Mouse (Mus musculus) embryonic facial prominence, embryonic 15.5 days (tissue): ENCODE results near the gene Grhl1. TPM values are rescaled to one million over a fixed set of nuclear protein-coding genes. Genes with fewer than 3 reads are reported as not detected.
"Not testable (repeated sequence)": the region's sequence is repeated elsewhere in the genome, so short reads cannot be mapped to it uniquely, and the experiment has no call there.

ENCODE experiments used
- ATAC-seq: fragments of 200-750 bp; cut with Nextera tagmentation; 2 replicates; pipeline ENCODE4 v1.8.0; 2017; ENCODE audit warnings: low read depth, moderate TSS enrichment; ENCODE audit not compliant: insufficient number of reproducible peaks, low FRiP score, low TSS enrichment
- H3K27ac ChIP-seq: fragments of 300-500 bp; sonication (generic); replicated peaks from 2 replicates; pipeline ENCODE4 v1.5.1; 2015; ENCODE audit warnings: mild to moderate bottlenecking, inconsistent platforms
- H3K27me3 ChIP-seq: fragments of 300-500 bp; sonication (generic); 2 replicates; pipeline ENCODE4 v1.6.1; 2015; ENCODE audit warnings: inconsistent platforms
- H3K36me3 ChIP-seq: fragments of 300-500 bp; sonication (generic); 2 replicates; pipeline ENCODE4 v1.6.1; 2015; ENCODE audit warnings: mild to moderate bottlenecking, inconsistent platforms
- H3K4me1 ChIP-seq: fragments of 300-500 bp; sonication (generic); 2 replicates; pipeline ENCODE4 v1.6.1; 2015; ENCODE audit warnings: inconsistent platforms
- H3K4me2 ChIP-seq: fragments of 300-500 bp; sonication (generic); replicated peaks from 2 replicates; pipeline ENCODE4 v1.6.1; 2015; ENCODE audit warnings: mild to moderate bottlenecking, inconsistent platforms
- H3K4me3 ChIP-seq: fragments of 300-500 bp; sonication (generic); replicated peaks from 2 replicates; pipeline ENCODE4 v1.5.1; 2015; ENCODE audit warnings: mild to moderate bottlenecking, inconsistent platforms
- H3K9ac ChIP-seq: fragments of 300-500 bp; sonication (generic); 2 replicates; pipeline ENCODE4 v1.6.1; 2015; ENCODE audit warnings: inconsistent platforms
- H3K9me3 ChIP-seq: fragments of 300-500 bp; sonication (generic); replicated peaks from 2 replicates; pipeline ENCODE4 v1.6.1; 2016; ENCODE audit warnings: inconsistent platforms
- WGBS: fragments of 180-500 bp; shearing (Covaris S2); methylation state at CpG from one replicate; pipeline ENCODE4 v1.1.7; 2015; 5-methylcytosine and 5-hydroxymethylcytosine counted together
- polyA plus RNA-seq: library from polyadenylated mRNA; unstranded; fragments of >200 nt; fragmentation: Nextera tagmentation; extraction: Ambion mirVana; gene quantifications from 2 replicates; pipeline ENCODE4 v1.2.1, GENCODE M21; 2015

Gene Grhl1
- polyA plus RNA-seq, 1 experiment from 2014 or later, result 37.8 TPM

- H3K36me3 ChIP-seq, result no peaks in the 10 kb centered on the region
- no peak for ATAC-seq
- no peaks in the 10 kb centered on the region for H3K4me1 ChIP-seq
- no peak overlapping the region for H3K4me2 ChIP-seq
- no peaks in the 10 kb centered on the region for H3K9me3 ChIP-seq
- no peaks in the 10 kb centered on the region for H3K27me3 ChIP-seq
- H3K9ac ChIP-seq, result no peak overlapping the region
- H3K27ac ChIP-seq, result no peak overlapping the region
- WGBS, result 90% methylated on average over 4 of the region's 4 CpGs
- no peak overlapping the region for H3K4me3 ChIP-seq
Measured at GRCm38 (mm10) chr12:24619436-24619835, 47.4 kb downstream of the Grhl1 start.

DNA sequence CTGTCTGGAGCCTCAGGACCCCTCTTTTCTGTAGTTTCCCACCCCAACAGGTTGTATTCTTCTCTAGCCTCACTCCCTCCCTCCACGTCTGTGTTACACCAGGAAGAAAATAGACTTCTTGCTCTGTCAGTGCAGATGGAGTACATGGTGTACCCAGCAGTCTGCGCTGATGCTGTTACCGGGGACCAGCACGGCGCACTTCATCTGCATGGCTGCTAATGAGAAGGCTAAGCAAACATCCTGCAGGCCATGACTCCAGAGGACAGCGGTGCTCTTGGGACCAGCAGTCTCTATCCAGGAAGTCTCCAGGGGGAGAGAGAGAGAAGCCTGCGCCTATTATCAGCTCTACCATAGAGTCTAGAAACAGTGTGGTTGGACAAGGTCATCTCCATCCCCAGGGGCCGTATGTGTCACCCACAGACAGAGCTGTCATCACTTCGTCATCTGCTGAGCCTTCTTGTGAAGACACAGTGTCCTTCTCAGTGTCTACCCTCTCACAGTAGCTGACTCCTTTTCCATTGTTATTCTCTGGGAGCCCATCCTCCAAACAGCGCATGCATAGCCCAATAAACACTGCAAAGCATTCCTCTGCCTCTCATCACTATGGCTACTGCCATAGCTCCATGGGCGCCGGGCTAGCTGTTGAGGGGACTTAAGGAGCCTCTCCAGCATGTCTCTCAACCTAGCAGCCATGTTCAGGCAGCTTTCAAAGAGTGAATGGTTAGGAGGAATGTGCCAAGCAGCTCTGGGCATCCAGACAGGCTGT lies 51.6 kb downstream of the Grhl1 start:
- ATAC-seq, result no peak
- Histone ChIP-seq H3K4me3 (no peak overlapping the region), H3K9ac (no peak overlapping the region), H3K9me3 (no peaks in the 10 kb centered on the region), H3K4me2 (no peak overlapping the region), H3K36me3 (no peaks in the 10 kb centered on the region), H3K4me1 (no peaks in the 10 kb centered on the region), H3K27me3 (no peaks in the 10 kb centered on the region), H3K27ac (no peak overlapping the region)
- WGBS, result 79% methylated on average over 12 of the region's 12 CpGs

- H3K9ac ChIP-seq, result no peak overlapping the region
- ATAC-seq, result no peak
- no peaks in the 10 kb centered on the region for H3K9me3 ChIP-seq
- no peaks in the 10 kb centered on the region for H3K36me3 ChIP-seq
- H3K4me3 ChIP-seq, result no peak overlapping the region
- H3K4me1 ChIP-seq, result no peaks in the 10 kb centered on the region
- H3K4me2 ChIP-seq, result no peak overlapping the region
- H3K27ac ChIP-seq, result no peak overlapping the region
- no peaks in the 10 kb centered on the region for H3K27me3 ChIP-seq
- 82% methylated on average over 5 of the region's 5 CpGs for WGBS
Measured at GRCm38 (mm10) chr12:24626401-24626800, 54.3 kb downstream of the Grhl1 start.

DNA sequence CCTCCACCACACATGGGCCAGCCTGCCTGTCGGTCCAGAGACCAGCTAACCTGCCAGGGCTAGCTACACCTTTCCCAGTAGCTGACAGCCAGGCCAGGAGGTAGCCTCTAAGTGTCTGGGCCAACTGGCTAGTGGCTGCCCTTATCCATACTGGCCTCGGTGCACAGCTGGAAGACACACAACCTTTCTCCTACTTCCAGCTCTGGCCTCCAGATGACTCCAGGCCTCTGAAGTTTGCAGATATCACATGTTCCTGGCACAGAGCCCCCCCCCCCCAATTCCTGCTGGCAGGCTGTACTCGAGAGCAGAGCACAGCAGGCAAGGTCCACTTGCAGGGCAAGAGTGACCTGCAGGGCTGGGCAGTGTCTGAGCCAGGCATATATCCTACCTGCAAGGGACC lies 55.1 kb downstream of the Grhl1 start:
- no peaks in the 10 kb centered on the region for H3K27me3 ChIP-seq
- no peaks in the 10 kb centered on the region for H3K9me3 ChIP-seq
- H3K4me3 ChIP-seq, result no peak overlapping the region
- no peaks in the 10 kb centered on the region for H3K36me3 ChIP-seq
- H3K4me1 ChIP-seq, result no peaks in the 10 kb centered on the region
- no peak overlapping the region for H3K9ac ChIP-seq
- H3K27ac ChIP-seq, result no peak overlapping the region
- no peak; the same call in 1 of the 2 replicates for ATAC-seq
- WGBS, result 51% methylated on average over 3 of the region's 3 CpGs
- no peak overlapping the region for H3K4me2 ChIP-seq

DNA sequence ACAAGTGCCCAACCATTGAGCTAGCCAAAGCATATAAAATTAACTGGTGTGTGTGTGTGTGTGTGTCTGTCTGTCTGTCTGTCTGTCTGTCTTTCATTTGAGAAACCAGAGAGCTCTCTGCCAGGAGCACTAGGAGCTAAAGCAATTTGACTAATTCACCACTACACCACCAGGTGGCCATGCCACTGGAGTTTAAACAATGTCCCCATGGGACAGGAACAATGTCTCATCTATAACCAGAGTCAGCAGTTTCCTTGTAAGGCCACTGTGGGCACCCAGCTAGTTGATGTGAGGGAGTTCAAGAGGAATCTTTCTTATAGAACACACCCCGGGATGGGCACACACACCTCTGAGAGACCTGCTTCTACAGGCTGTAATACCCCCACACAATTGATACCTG lies 58.1 kb downstream of the Grhl1 start:
- Histone ChIP-seq H3K9me3 (no peaks in the 10 kb centered on the region), H3K27me3 (no peaks in the 10 kb centered on the region), H3K27ac (no peak overlapping the region), H3K4me3 (no peak overlapping the region), H3K9ac (no peak overlapping the region), H3K4me2 (no peak overlapping the region), H3K36me3 (no peaks in the 10 kb centered on the region), H3K4me1 (0 out of 2 replicates have a peak, but pooled peaks cover 4% of the 10 kb centered on the region)
- 73% methylated on average over 1 of the region's 1 CpGs for WGBS
- ATAC-seq, result no peak

DNA sequence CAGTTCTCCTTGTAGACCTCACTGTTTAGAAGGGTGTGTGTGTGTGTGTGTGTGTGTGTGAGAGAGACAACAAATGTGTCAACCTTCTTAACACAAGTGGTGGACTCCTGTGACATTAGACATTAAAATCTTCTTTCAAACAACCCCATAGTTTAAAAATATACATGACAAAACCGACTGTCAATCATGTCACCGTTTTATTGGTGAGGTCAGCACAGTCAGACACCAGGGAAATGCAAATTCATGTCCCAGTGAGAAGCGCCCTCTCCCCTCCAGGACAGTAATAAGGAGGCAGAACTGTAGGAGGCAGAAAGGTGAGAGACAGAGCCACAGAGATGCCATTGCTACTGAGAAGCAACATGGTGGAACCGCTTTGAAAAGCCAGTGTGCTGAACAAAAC lies 60.3 kb downstream of the Grhl1 start:
- Histone ChIP-seq H3K36me3 (no peaks in the 10 kb centered on the region), H3K4me1 (0 out of 2 replicates have a peak, but pooled peaks cover 4% of the 10 kb centered on the region), H3K9ac (no peak overlapping the region), H3K27ac (no peak overlapping the region), H3K4me3 (no peak overlapping the region), H3K4me2 (no peak overlapping the region), H3K27me3 (no peaks in the 10 kb centered on the region), H3K9me3 (no peaks in the 10 kb centered on the region)
- WGBS, result 70% methylated on average over 4 of the region's 4 CpGs
- ATAC-seq, result no peak

GRCm38 (mm10) chr12:24633753-24634191 lies 61.7 kb downstream of the Grhl1 start:
- H3K9ac ChIP-seq, result no peak overlapping the region
- no peak; the same call in 1 of the 2 replicates for ATAC-seq
- H3K9me3 ChIP-seq, result no peaks in the 10 kb centered on the region
- no peaks in the 10 kb centered on the region for H3K27me3 ChIP-seq
- 0 out of 2 replicates have a peak, but pooled peaks cover 4% of the 10 kb centered on the region for H3K4me1 ChIP-seq
- no peak overlapping the region for H3K4me2 ChIP-seq
- no peak overlapping the region for H3K27ac ChIP-seq
- WGBS, result 52% methylated on average over 1 of the region's 1 CpGs
- H3K4me3 ChIP-seq, result no peak overlapping the region
- no peaks in the 10 kb centered on the region for H3K36me3 ChIP-seq

DNA sequence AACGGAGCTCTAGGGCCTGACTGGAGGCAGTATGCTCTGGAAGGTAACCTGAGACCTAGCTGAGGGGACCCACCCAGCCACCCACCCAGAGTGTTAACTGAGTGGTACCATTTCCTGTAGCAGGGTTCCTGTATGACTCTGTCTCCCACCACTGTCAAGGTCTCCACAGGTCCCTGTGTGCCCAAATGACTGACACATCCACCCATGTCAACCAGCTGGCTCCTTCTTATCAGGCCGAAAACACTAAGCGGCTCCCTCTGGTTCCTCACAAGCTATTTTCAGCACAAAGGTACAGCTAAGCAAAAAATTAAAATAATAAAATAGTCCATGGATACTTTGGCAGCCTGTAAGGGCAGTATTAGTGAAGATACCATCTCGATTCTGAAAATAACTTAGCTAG lies 62.1 kb downstream of the Grhl1 start:
- no peak; the same call in 1 of the 2 replicates for ATAC-seq
- H3K36me3 ChIP-seq, result no peaks in the 10 kb centered on the region
- H3K4me3 ChIP-seq, result no peak overlapping the region
- H3K9me3 ChIP-seq, result no peaks in the 10 kb centered on the region
- 0 out of 2 replicates have a peak, but pooled peaks cover 4% of the 10 kb centered on the region for H3K4me1 ChIP-seq
- no peaks in the 10 kb centered on the region for H3K27me3 ChIP-seq
- 70% methylated on average over 4 of the region's 4 CpGs for WGBS
- no peak overlapping the region for H3K9ac ChIP-seq
- H3K4me2 ChIP-seq, result no peak overlapping the region
- no peak overlapping the region for H3K27ac ChIP-seq

- Histone ChIP-seq H3K36me3 (no peaks in the 10 kb centered on the region), H3K4me2 (no peak overlapping the region), H3K9me3 (no peaks in the 10 kb centered on the region), H3K27me3 (no peaks in the 10 kb centered on the region), H3K9ac (no peak overlapping the region), H3K4me3 (no peak overlapping the region), H3K27ac (no peak overlapping the region), H3K4me1 (0 out of 2 replicates have a peak, but pooled peaks cover 4% of the 10 kb centered on the region)
- 81% methylated on average over 3 of the region's 3 CpGs for WGBS
- no peak for ATAC-seq
Measured at GRCm38 (mm10) chr12:24634648-24635047, 62.6 kb downstream of the Grhl1 start.

DNA sequence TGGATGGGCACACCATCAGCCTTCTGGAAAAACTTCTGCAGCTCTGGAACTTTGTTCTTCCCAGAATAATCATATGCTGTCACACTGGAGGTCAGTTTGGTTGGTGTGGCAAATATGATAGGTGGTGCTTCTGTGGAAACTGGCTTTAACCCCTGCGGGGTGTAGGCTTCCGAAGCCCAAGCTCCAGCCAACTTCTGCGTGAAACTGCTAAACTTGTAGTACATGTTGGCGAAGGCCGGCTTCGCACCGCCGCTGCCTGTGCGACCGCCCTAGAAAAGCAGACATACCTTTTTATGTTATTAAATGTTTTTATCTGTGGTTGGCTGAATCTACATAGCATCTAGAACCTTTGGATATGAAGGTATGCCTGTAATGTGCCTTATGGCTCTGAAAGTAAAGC lies 66.7 kb downstream of the Grhl1 start:
- H3K4me3 ChIP-seq, H3K27ac ChIP-seq, H3K9ac ChIP-seq, H3K36me3 ChIP-seq, H3K4me2 ChIP-seq, H3K27me3 ChIP-seq, ATAC-seq, H3K9me3 ChIP-seq, H3K4me1 ChIP-seq: not testable (repeated sequence)
- 91% methylated on average over 10 of the region's 10 CpGs for WGBS

- ATAC-seq, result peak; percentile 68
- Histone ChIP-seq H3K4me2 (no peak overlapping the region), H3K4me3 (no peak overlapping the region), H3K27me3 (no peaks in the 10 kb centered on the region), H3K36me3 (no peaks in the 10 kb centered on the region), H3K27ac (no peak overlapping the region), H3K9ac (no peak overlapping the region), H3K9me3 (no peaks in the 10 kb centered on the region), H3K4me1 (peaks cover 13% of the 10 kb centered on the region)
- WGBS, result 62% methylated on average over 4 of the region's 4 CpGs
Measured at GRCm38 (mm10) chr12:24642370-24642802, 70.3 kb downstream of the Grhl1 start.

GRCm38 (mm10) chr12:24644125-24644571 lies 72.1 kb downstream of the Grhl1 start:
- H3K4me3 ChIP-seq, result no peak overlapping the region
- H3K27ac ChIP-seq, result no peak overlapping the region
- no peak overlapping the region for H3K9ac ChIP-seq
- no peak overlapping the region for H3K4me2 ChIP-seq
- 15% methylated on average over 1 of the region's 1 CpGs for WGBS
- H3K9me3 ChIP-seq, result no peaks in the 10 kb centered on the region
- no peaks in the 10 kb centered on the region for H3K36me3 ChIP-seq
- H3K4me1 ChIP-seq, result peaks cover 13% of the 10 kb centered on the region
- H3K27me3 ChIP-seq, result no peaks in the 10 kb centered on the region
- peak; percentile 5; the same call in 1 of the 2 replicates for ATAC-seq
